Mouse (Mus musculus) Patski (cell line): ENCODE data around the gene Gm20388. TPM values are rescaled to one million over a fixed set of nuclear protein-coding genes. Genes with fewer than 3 reads are reported as not detected.

ENCODE experiments used
- ATAC-seq: fragments of 100-300 bp; one replicate; pipeline ENCODE4 v1.8.0; 2021
- CTCF ChIA-PET: fragments of 350-600 bp; sonication (Branson Sonifier 250); formaldehyde crosslinking; loops from one replicate; lab custom pipeline; 2022; ENCODE audit warnings: inconsistent platforms; lab: Charles Lee
- POLR2A ChIA-PET: fragments of 350-600 bp; sonication (Branson Sonifier 250); formaldehyde crosslinking; loops from one replicate; lab custom pipeline; 2022; ENCODE audit warnings: antibody characterized with exemption, inconsistent platforms; lab: Charles Lee
- DNase-seq: peaks from one replicate; pipeline ENCODE4 v3.0.0-alpha.2; 2011; ENCODE audit warnings: low read depth, low spot score
- H3K27me3 ChIP-seq: fragments of 371-371 bp; one replicate; pipeline ENCODE4 v1.5.1; 2021
- CTCF ChIP-seq: fragments of 100-300 bp; IDR thresholded peaks from one replicate; pipeline ENCODE4 v1.5.1; 2021
- in situ Hi-C: fragments of 300-500 bp; cut with MboI; formaldehyde crosslinking; loops from 3 replicates; pipeline ENCODE4 v1.11.1; 2018; ENCODE audit warnings: low pct_unique_long_range_greater_than_20kb, mixed read lengths
- polyA plus RNA-seq: library from polyadenylated mRNA; unstranded; gene quantifications from one replicate; pipeline ENCODE4 v1.2.3, GENCODE M21; 2021

Gene Gm20388
- polyA plus RNA-seq, 1 experiment from 2014 or later: 86.7 TPM

DNA sequence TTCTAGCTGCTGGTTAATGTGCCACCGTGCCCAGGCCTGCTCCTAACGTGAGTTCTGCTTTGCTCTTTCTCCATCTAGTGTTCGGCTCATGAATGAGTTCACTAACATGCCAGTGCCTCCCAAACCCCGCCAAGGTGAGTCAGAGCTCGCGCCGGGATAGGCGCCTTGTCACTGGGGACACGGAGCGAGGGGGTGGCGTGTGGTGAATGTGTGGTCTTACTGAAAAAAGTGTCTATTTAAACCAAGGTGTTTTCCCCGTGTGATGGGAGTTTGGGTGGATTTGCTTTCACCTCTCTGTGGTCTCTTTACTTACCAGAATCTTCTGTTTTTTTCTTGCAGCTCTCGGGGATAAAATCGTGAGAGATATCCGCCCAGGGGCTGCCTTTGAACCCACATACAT lies 37.7 kb downstream of the Gm20388 start:
- in situ Hi-C loops: loop anchor here (5.0 kb wide), 1 partner anchor 129 kb away; no protein-coding TSS in a partner anchor
- no peak for DNase-seq

DNA sequence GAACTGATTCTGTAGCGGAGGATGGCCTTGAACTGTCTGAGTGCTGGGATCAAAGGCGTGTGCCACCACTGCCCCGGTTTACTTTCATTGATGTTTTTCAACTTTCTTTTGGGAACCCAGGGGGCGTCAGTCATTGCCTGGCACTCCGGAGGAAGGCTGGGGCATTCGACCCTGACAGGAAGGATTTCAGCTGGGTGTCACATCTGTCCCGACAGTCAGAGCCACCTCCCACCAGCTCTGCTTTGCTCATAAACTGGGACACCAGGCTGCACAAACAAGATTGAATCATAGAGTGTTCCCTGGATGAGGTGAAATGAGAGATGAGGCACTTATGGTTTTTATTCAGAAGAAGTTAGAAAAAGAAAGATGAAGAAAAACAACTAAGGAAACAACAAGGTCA lies 41.6 kb downstream of the Gm20388 start:
- ATAC-seq: no peak
- TF ChIP-seq CTCF: no peak
- DNase-seq: no peak
- in situ Hi-C loops: no loop called here
- ChIA-PET CTCF (no interaction called here), POLR2A (no interaction called here)
- no peaks in the 10 kb centered on the region for H3K27me3 ChIP-seq

More for the DNA sequence above, 37.7 kb downstream of the Gm20388 start:
- CTCF ChIA-PET: interaction anchor here (1.0 kb wide), 1 partner anchor 129 kb away, joined by 3 read pairs; no protein-coding TSS in a partner anchor
- no peak for TF ChIP-seq CTCF
- POLR2A ChIA-PET: no interaction called here
- no peaks in the 10 kb centered on the region for H3K27me3 ChIP-seq
- no peak for ATAC-seq

DNA sequence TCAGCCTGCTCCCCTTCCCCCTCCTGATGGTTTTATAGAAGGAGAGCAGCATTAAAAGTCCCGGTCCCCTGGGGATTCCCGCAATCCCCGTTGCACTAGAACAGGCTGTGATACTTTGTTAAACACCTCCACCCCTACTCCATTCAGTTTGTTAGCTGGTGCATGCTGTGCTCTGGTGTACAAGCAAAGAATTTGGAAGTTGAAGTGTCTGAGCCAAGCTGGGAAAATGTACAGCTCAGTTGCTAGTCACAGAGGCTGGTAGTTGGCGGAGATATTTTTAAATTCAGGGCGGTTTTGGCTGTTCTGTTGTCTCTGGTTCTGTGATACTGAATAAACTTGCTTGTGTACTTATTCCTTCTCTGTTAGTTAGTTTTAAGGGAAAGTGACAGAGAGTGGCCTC lies 42.1 kb downstream of the Gm20388 start:
- no peak for ATAC-seq
- H3K27me3 ChIP-seq: no peaks in the 10 kb centered on the region
- in situ Hi-C loops: no loop called here
- ChIA-PET POLR2A (no interaction called here), CTCF (interaction anchor here (2.2 kb wide), 1 partner anchor 9 kb away, joined by 12 read pairs; no protein-coding TSS in a partner anchor)
- no peak for TF ChIP-seq CTCF
- DNase-seq: no peak

DNA sequence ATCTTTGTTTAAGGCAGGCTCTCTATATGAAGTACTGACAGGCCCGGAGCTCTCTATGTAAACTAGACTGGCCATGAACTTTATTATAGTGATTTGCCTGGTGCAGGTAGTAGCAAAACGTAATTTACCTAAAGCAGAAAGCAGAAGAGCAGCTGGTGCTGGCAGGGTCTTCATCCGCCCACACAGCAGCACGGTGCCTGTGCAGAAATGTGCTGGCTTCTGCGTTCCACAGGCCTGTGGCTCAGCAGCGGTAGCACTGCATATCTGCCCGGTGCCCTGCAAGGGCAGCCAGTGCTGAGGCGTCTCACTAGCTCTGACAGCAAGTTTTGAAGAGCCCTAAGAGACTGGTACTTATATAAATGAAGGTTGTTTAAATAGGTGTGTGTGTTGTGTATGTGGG lies 44.7 kb downstream of the Gm20388 start:
- no peak for DNase-seq
- no peaks in the 10 kb centered on the region for H3K27me3 ChIP-seq
- ChIA-PET POLR2A (no interaction called here), CTCF (interaction anchor here (0.9 kb wide), 1 partner anchor 132 kb away, joined by 3 read pairs; no protein-coding TSS in a partner anchor)
- in situ Hi-C loops: no loop called here
- no peak for ATAC-seq
- TF ChIP-seq CTCF: no peak

DNA sequence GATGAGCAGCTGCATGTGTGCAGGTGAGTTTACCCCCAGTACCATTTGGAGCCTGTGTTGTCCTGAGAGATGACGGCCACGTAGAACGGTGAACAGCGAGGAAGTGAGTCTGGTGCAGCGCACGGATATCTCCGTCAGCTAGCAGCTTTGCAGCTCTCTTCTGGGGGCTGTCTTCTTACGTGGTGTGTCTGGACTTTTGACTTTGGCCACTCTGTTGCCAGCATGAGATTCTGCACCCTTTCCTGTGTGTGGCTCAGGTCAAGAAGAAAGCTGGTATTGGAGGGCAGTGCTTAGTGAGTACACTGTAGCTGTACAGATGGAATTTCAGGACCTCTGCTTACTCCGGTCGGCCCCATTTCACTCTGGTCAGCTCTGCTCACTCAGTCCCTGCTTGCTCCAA lies 47.4 kb downstream of the Gm20388 start:
- CTCF ChIA-PET: interaction anchor here (0.8 to 1.0 kb wide), 2 partner anchors 29 to 126 kb away, joined by 3 read pairs; no protein-coding TSS in a partner anchor
- in situ Hi-C loops: no loop called here
- DNase-seq (no peak), ATAC-seq (no peak)
- H3K27me3 ChIP-seq: no peaks in the 10 kb centered on the region
- TF ChIP-seq CTCF: no peak
- POLR2A ChIA-PET: no interaction called here

DNA sequence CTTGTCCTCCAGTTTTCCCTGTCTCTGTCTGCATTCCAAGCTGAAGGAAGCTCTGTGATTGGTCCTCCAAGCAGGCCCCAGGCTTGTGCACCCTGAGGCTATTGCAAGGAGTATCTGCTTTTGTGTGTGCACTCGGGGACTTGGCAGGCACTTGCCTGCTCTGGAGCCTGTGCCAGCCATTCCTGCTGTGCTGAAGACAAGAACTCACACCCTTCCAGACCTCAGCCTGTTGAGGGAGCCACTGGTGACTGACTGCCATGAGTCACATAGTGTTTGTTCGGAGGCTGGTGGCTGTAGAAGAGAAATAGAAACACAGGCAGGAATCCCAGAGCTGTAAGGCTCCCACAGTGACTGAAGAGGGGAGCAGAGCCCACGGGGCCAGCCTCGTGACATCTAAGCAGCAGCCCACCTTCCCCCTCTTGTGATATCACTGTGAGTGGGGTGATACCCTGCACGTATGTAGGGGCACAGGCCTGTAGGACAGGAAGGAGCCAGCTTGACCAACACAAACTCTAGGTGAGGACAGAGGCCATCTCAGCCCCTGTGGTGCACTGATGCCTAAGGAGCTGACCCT lies 50.0 kb downstream of the Gm20388 start:
- POLR2A ChIA-PET: interaction anchor here (0.6 kb wide), 1 partner anchor 23 kb away, joined by 7 read pairs; no protein-coding TSS in a partner anchor
- no peaks in the 10 kb centered on the region for H3K27me3 ChIP-seq
- DNase-seq: no peak
- no peak for TF ChIP-seq CTCF
- in situ Hi-C loops: no loop called here
- no peak for ATAC-seq
- CTCF ChIA-PET: interaction anchor here (0.7 to 1.3 kb wide), 5 partner anchors 16 to 182 kb away, joined by 3 to 5 read pairs (median 3); no protein-coding TSS in a partner anchor

DNA sequence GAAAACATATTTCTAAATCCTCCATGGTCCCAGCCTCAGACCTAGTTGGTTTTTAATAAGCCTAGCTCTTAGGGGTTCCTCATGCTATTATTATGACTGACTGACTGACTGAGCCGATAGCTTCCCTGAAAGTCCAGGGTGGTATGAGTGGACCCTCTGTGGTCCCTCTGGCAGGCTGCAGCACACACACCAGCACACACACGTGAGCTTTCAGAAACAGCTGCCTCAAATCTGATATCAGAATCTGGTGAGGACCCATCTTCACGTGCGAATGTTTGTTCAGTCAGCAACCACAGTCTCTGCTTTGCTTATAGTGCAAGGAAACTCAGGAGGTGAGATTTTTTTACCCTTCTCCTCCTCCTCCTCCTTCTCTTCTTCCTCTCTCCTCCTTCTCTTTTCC lies 54.2 kb downstream of the Gm20388 start:
- no peaks in the 10 kb centered on the region for H3K27me3 ChIP-seq
- DNase-seq (no peak), ATAC-seq (no peak)
- in situ Hi-C loops: no loop called here
- no peak for TF ChIP-seq CTCF
- CTCF ChIA-PET: no interaction called here
- POLR2A ChIA-PET: interaction anchor here (1.2 kb wide), 1 partner anchor 148 kb away, joined by 3 read pairs; no protein-coding TSS in a partner anchor

DNA sequence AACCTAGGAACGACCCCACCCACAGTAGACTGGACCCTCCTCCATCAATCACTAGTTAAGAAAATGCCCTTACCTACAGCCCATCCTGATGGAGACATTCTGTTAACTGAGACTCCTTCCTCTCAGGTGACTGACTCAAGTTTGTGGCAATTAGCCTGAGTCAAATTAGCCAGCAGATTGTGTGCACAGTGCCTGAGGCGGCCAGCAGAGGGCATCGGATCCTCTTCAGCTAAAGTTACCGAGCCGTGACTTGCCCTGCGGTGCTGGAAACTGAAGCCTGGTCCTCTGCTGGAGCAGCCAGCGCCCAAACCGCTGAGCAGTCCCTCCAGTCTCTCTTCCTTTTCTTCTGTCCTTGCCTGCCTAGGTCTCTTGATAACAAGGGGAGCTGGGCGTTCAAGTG lies 56.8 kb downstream of the Gm20388 start:
- ChIA-PET POLR2A (no interaction called here), CTCF (no interaction called here)
- H3K27me3 ChIP-seq: no peaks in the 10 kb centered on the region
- DNase-seq: no peak
- TF ChIP-seq CTCF: no peak
- in situ Hi-C loops: no loop called here
- ATAC-seq: no peak

DNA sequence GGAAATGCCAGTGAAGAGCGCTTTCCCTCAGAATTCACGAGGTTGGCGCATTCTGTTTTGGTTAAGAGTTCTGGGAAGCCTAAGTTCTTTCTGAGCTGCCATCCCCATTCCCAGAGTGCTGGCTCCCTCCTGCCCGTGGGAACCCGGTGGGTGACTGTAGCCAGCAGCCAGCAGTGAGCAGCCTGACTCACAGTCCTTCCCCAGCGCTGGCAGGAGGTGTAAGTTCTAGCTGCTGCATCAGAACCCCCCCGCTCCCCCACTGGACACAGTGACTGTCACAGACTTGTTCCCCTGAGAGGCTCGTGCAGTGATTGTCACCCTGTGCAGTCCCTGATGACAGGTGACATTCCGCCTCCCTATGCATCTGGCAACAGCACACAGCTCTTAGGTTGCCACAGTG lies 59.5 kb downstream of the Gm20388 start:
- in situ Hi-C loops: no loop called here
- CTCF ChIA-PET: interaction anchor here (1.4 kb wide), 1 partner anchor 11 kb away, joined by 3 read pairs; no protein-coding TSS in a partner anchor
- DNase-seq (no peak), ATAC-seq (no peak)
- no peaks in the 10 kb centered on the region for H3K27me3 ChIP-seq
- no peak for TF ChIP-seq CTCF
- POLR2A ChIA-PET: no interaction called here

DNA sequence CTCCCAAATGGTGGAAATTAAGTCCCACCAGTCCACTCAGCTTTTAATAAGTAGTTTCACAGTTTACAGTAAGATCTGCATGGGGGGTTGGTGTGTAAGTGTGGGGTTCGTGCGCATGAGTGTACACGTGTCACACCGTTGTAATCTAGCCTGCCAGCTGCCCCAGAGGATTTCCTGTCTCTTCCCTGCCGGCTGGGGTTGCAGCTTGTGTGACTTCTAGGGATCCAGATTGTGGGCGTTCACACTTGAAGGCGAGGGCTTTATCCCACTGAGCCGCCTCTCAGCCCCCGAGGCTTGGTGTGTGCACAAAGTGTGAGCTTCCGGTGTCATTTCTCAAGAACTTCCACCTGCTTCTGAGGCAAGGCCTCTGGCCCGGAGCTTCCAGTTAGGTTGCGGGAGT lies 61.9 kb downstream of the Gm20388 start:
- H3K27me3 ChIP-seq: no peaks in the 10 kb centered on the region
- in situ Hi-C loops: no loop called here
- TF ChIP-seq CTCF: no peak
- POLR2A ChIA-PET: interaction anchor here (0.6 kb wide), 1 partner anchor 83 kb away, joined by 4 read pairs; no protein-coding TSS in a partner anchor
- CTCF ChIA-PET: no interaction called here
- DNase-seq (no peak), ATAC-seq (no peak)

DNA sequence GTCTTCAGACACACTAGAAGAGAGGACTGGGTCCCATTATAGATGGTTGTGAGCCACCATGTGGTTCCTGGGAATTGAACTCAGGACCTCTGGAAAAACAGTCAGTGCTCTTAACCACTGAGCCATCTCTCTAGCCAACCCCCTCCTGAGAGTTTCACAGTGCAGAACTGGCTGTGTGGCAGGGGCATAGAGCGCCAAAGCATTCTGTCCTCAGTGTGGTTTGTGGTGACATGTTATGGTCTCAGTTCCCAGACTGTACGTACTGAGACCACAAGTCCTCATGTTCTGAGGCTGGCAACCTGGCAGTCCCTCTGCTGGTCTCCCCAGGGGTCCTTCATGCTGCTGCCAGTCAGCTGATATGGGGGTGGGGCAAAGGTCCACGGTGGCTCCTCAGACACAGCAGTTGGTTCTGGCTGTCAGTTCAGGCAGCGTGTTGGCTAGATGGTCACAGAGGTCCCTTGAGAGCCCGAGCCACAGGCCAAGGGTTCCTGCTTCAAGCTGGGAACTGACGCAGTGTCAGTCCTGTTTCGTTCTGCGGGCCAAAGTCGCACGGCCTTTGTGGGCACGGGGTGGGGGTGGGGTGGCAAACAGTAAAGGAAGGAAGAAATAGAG lies 68.2 kb downstream of the Gm20388 start:
- ChIA-PET CTCF (no interaction called here), POLR2A (no interaction called here)
- TF ChIP-seq CTCF: no peak
- in situ Hi-C loops: no loop called here
- H3K27me3 ChIP-seq: no peaks in the 10 kb centered on the region
- ATAC-seq (no peak), DNase-seq (no peak)
